Mouse (Mus musculus): Measurements from ENCODE around the gene Cacnb1. TPM values are rescaled to one million over a fixed set of nuclear protein-coding genes. Genes with fewer than 3 reads are reported as not detected.

The Cacnb1 gene
- total RNA-seq, 2 experiments from 2014 or later = 0.68 TPM; not detected in 1

DNA sequence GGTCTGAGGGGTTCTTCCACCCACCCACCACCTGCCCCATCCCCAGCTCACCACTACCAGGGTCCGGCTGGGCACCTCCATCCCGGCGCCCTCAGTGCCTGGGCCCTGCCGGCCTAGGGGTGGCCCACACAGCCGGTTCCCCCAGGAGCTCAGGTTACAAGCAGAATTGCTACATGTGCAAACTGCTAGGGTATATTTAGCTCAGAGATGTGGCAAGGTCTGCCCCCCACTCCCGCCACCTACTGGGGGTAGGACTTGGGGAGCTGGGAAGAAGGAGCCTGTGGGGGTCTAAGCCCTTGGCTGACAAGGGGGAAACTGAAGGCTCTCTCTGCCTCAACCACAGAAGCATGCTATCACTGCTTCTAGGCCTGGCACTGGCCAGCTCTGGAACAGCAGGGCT lies 4.6 kb downstream of the Cacnb1 start:
- no peak for ATAC-seq (replicated peaks; ENCODE audit: low FRiP score, poor library complexity, severe bottlenecking)

DNA sequence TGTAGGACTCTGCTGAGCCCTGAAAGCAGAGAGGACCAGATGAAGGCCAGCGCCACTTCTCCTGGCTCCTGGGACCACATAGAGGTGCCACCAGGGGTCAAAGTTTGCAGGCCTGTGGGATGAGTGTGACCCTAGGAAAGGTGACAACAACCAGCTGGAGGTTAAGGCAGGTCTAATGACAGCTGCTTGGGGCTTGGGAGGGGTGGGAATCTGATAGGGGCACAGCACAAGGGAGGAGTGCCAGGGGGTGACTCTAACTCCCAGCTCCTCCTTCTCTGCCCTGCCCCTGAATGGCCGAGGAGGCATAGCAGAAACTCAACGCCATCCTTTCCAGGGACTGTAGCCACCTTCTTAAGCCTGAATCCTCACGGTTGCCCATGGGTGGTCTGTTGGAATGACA lies 6.0 kb downstream of the Cacnb1 start:
- no peak for ATAC-seq (replicated peaks; ENCODE audit: low FRiP score, poor library complexity, severe bottlenecking)

GRCm38 (mm10) chr11:98016177-98016576 lies 6.7 kb downstream of the Cacnb1 start:
- ATAC-seq (replicated peaks; ENCODE audit: low FRiP score, poor library complexity, severe bottlenecking) = no peak

- no peak for ATAC-seq (replicated peaks; ENCODE audit: low FRiP score, poor library complexity, severe bottlenecking)
These were observed 10.0 kb downstream of the Cacnb1 start for GRCm38 (mm10) chr11:98012831-98013230.

GRCm38 (mm10) chr11:98011716-98012115 lies 11.1 kb downstream of the Cacnb1 start:
- no peak for ATAC-seq (replicated peaks; ENCODE audit: low FRiP score, poor library complexity, severe bottlenecking)

GRCm38 (mm10) chr11:98008087-98008486 lies 14.7 kb downstream of the Cacnb1 start:
- ATAC-seq (replicated peaks; ENCODE audit: low FRiP score, poor library complexity, severe bottlenecking) = no peak

DNA sequence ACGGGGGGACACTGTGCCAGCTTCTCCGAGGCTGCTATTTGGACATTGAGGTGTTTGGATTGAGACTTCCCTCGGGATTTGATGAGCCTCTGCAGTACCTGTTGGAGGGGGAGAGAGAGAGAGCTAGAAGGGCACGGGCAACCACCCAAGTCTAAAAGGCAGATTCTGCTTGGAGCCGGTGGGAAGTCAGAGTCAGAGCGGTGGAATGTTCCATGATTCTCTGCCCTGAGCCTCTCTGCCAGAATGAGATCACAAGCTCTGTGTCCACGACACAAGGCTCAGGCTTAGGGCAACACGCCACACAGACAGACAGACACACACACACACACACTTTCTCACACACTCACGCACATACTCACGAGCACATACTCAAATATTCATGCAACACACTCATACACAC lies 17.1 kb downstream of the Cacnb1 start:
- ATAC-seq (replicated peaks; ENCODE audit: low FRiP score, poor library complexity, severe bottlenecking) = no peak

GRCm38 (mm10) chr11:98005076-98005475 lies 17.8 kb downstream of the Cacnb1 start:
- ATAC-seq (replicated peaks; ENCODE audit: low FRiP score, poor library complexity, severe bottlenecking) = no peak

DNA sequence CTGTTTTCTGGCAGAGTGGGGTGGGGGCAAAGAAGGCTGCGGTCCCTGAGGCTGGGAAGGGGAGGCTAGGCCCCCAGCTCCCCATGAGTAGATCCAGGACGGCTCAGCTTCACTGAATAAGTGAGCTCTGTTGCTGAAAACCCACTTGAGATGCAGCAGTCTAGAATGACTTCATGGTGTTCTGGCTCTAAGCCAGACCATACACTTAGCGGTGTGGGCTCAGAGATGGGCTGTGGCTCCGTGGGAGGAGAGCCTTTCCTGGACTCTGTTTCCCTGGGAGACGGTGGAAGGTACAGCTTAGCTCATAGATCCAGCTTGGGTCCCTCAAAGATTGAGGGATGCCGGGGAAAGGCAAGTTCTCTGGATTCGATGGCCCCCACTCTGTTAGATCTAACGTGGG lies 18.7 kb downstream of the Cacnb1 start:
- no peak for ATAC-seq (replicated peaks; ENCODE audit: low FRiP score, poor library complexity, severe bottlenecking)

DNA sequence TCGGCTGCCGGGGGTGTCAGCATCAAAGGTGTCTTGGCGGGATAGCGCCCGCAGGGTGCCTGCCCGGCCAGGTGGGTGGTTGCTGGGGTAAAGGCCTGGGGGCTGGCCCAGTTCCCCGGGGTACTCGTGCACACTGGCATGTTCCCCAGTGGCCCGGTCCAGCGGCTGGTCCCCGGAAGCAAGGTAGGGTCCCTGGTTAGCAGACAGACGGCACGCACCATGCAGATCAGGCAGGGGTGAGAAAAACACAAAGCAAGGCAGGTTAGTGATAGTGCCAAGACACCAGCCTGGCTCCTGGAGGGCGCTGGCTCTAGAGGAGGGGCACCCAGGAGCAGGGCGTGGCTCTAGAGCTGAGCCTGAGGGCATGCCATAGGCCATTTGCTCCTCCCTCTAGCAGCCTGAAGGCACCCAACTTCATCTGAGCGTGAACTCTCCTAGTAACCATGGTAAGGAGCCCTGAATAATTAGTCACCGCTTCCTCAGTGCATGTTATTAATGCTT lies 19.6 kb downstream of the Cacnb1 start:
- ATAC-seq (replicated peaks; ENCODE audit: low FRiP score, poor library complexity, severe bottlenecking) = no peak

DNA sequence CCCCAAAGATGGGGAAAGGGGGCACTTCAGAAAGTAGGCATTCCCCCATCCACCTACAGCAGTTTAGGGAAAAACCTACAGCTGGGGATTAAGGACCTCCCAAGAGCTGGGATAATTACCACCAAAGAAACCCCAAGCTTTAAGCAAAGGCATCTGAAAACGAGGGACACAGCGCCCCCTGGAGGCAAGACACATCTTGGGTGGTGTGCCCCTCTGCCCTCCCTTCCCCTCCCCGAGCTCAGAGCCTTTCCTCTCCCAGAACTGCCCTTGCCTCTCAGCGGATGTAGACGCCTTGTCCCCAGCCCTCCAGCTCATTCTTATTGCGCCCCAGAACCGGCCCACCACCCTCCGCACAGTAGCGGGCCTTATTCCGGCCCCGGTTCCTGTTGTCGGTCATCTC lies 20.2 kb downstream of the Cacnb1 start:
- 0 out of 2 replicates have a peak, but pooled peaks have one; percentile 43 for ATAC-seq (replicated peaks; ENCODE audit: low FRiP score, poor library complexity, severe bottlenecking)

- ATAC-seq (replicated peaks; ENCODE audit: low FRiP score, poor library complexity, severe bottlenecking) = no peak
These were observed 20.8 kb downstream of the Cacnb1 start for GRCm38 (mm10) chr11:98001986-98002385.

DNA sequence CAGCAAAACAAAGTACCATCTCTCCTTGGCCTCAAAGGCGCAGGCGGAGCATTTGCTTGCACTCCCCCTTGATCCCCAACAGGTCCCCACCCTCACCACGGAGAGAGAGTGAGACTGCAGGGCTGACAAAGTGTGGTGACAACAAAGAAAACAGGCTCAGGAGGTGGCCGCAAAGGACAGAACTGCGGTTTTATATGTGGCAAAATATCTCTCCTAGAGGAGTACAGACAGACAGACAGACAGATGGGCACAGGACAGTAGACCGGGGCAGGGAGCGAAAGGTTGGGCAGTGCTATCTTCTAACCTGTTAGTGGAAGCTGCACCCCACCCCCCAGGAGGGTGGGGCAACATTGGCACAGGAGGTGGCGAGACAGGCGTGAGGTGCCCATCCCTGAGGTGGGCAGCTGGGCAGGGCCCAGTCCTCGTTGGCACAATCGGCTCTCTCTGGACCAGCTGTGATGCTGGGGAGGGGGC lies 21.4 kb downstream of the Cacnb1 start:
- no peak for ATAC-seq (replicated peaks; ENCODE audit: low FRiP score, poor library complexity, severe bottlenecking)

GRCm38 (mm10) chr11:98000378-98001140 lies 22.3 kb downstream of the Cacnb1 start:
- no peak for ATAC-seq (replicated peaks; ENCODE audit: low FRiP score, poor library complexity, severe bottlenecking)

DNA sequence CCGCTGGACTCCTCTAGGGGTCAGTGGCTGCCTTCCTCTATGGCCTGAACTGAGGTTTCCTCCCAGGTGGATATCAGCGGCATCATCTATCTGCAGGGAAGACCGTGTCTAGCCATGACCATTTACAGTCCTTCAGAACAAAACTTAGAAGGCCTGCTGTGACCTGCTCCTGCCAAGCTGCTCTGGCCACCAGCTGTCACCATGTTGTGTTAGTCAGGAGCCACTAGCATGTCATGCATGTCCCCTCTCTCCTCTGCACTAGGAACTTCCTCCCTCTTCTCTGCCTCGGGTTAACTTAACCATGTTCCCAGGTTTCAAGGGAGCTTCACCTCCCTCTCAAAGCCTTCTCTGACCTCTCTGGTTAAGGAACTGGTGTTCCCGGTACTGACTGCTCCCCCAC lies 23.1 kb downstream of the Cacnb1 start:
- no peak for ATAC-seq (replicated peaks; ENCODE audit: low FRiP score, poor library complexity, severe bottlenecking)

DNA sequence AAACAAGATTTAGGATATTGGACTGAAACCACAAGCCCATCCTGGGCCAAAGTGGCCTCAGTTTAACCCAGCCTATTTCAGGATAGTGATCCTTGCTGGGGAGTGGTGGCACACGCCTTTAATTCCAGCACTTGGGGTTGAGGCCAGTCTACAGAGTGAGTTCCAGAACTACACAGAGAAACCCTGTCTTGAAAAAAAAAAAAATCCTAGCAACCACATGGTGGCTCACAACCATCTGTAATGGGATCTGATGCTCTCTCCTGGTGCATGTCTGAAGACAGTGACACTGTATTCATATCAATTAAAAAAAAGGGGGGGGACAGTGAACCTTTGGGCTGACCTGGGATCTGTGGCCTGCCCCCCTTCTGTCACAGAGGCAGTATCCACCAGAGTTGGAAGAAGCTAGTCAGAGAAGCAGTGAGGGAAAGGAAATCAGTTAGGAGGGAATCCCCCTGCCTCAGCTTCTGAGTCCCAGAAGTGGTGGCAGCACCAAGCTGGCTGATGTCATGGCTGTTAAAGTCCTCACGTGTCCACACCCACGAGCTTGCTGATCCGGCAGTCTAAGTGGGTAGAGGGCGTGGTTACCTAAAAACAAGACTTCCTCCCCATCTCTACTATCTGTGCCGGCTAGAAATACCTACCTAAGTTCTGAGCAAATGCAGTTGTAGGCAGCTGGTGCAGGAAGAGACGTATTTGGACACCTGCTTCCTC lies 23.8 kb downstream of the Cacnb1 start:
- ATAC-seq (replicated peaks; ENCODE audit: low FRiP score, poor library complexity, severe bottlenecking) = no peak

DNA sequence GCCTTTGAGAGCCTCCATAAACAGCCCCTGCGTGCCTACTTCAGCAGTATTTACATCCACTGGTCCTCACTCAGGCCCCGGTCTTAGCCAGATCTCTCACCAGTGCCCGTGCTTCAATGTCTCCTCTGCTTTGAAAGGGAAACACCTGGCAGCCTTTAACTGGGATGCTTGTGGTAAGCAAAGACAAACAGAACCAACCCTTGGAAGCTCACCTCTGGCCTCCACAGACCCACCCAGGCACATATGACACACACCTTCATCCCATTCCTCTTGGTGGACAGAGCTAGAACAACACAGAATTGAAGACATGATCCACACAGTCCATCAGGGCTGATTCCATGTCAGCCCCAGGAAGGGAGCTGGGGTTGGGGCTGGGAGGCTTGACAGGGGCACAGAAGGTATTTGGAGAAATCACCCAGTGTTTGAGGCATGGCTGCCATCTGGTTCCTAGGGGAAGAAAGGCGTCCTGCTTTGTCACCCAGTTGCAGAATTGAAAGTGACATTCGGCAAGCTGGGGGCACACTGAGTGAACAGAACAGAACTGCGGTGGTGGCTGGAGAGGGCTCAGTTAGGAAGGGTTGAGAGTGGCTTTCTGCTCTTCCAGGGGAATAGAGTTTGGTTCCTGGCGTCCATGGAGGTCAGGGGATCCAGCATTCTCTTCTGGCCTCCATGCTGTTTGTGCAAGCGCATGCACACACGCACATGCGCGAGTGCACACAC lies 24.6 kb downstream of the Cacnb1 start:
- no peak for ATAC-seq (replicated peaks; ENCODE audit: low FRiP score, poor library complexity, severe bottlenecking)

DNA sequence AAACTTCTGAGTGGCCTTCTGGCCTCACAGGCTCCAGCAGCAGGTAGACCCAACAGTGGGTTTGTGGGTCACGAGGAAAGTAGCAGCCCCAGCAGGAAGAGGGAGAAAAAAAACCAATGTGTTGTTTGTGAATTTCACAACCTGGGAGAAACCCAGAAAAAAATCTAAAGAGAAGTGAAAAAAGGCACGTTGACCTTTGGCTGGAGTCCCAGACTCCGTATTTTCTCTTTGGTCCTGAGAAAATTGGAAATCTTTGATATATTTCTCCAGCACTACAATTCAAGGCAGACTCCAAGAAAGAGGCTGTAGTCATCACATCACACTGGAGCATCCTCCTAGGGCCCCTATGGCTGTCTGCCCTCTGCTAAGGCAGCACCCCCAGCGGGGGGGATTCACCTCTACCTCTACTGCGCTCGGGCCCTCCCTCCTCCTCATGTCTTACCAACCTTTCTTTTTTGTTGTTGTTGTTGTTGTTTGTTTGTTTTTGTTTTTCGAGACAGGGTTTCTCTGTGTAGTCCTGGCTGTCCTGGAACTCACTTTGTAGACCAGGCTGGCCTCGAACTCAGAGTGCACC lies 25.4 kb downstream of the Cacnb1 start:
- no peak for ATAC-seq (replicated peaks; ENCODE audit: low FRiP score, poor library complexity, severe bottlenecking)

DNA sequence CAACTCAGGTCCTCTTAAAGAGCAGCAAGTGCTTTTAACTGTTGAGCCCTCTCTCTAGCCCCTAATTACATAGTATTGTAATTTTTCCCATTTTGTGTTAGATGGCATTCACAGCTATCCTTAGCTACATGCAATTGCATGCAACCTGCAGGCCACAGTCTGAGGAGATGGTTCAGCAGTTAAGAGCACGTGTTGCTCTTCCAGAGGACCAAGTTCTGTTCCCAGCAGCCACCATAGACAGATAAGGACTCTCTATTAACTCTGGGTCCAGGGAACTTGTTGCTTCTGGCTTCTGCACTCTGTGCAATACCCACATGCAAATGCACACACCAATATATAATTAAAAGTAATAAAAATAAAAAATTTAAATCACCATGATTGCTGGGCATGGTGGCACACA lies 26.1 kb downstream of the Cacnb1 start:
- no peak for ATAC-seq (replicated peaks; ENCODE audit: low FRiP score, poor library complexity, severe bottlenecking)
